Mouse (Mus musculus): ENCODE results near the gene Mkln1. TPM values are rescaled to one million over a fixed set of nuclear protein-coding genes. Genes with fewer than 3 reads are reported as not detected.

Mkln1 gene
- polyA plus RNA-seq, 1 experiment from 2014 or later: 136 TPM

GRCm38 (mm10) chr6:31519001-31519471, 120.5 kb downstream of the Mkln1 start:
- H3K9ac ChIP-seq: no peak overlapping the region
- peaks cover 24% of the 10 kb centered on the region for H3K36me3 ChIP-seq (replicated peaks; ENCODE audit: control insufficient read depth, insufficient read depth)
- no peak overlapping the region for H3K27ac ChIP-seq
- no peak for DNase-seq (ENCODE audit: low spot score)
- no peak overlapping the region for H3K4me2 ChIP-seq (replicated peaks)
- no peak overlapping the region for H3K4me3 ChIP-seq (replicated peaks; ENCODE audit: low read length)
- ATAC-seq (ENCODE audit: low FRiP score): 0 out of 2 replicates have a peak, but pooled peaks have one; percentile 59
- no peaks in the 10 kb centered on the region; the same call in 1 of the 2 replicates for H3K4me1 ChIP-seq (replicated peaks; ENCODE audit: control insufficient read depth, insufficient read depth, low read length)
- no peaks in the 10 kb centered on the region for H3K27me3 ChIP-seq (ENCODE audit: control insufficient read depth, insufficient read depth, low read length)
- no peaks in the 10 kb centered on the region for H3K9me3 ChIP-seq (ENCODE audit: control insufficient read depth, low read length)
- WGBS: 79% methylated on average over 8 of the region's 8 CpGs

- WGBS: 87% methylated on average over 7 of the region's 7 CpGs
- ATAC-seq (ENCODE audit: low FRiP score) (no peak), DNase-seq (ENCODE audit: low spot score) (no peak)
- no peaks in the 10 kb centered on the region; the same call in 1 of the 2 replicates for H3K4me1 ChIP-seq (replicated peaks; ENCODE audit: control insufficient read depth, insufficient read depth, low read length)
- H3K9ac ChIP-seq: no peak overlapping the region
- no peak overlapping the region for H3K4me3 ChIP-seq (replicated peaks; ENCODE audit: low read length)
- H3K4me2 ChIP-seq (replicated peaks): no peak overlapping the region
- H3K27me3 ChIP-seq (ENCODE audit: control insufficient read depth, insufficient read depth, low read length): no peaks in the 10 kb centered on the region
- no peak overlapping the region for H3K27ac ChIP-seq
- no peaks in the 10 kb centered on the region for H3K9me3 ChIP-seq (ENCODE audit: control insufficient read depth, low read length)
- H3K36me3 ChIP-seq (replicated peaks; ENCODE audit: control insufficient read depth, insufficient read depth): peaks cover 38% of the 10 kb centered on the region
These were observed 122.1 kb downstream of the Mkln1 start for GRCm38 (mm10) chr6:31520486-31521215.

- WGBS: 84% methylated on average over 8 of the region's 8 CpGs
- Histone ChIP-seq H3K4me2 (replicated peaks) (no peak overlapping the region), H3K27ac (no peak overlapping the region), H3K9me3 (ENCODE audit: control insufficient read depth, low read length) (no peaks in the 10 kb centered on the region), H3K4me3 (replicated peaks; ENCODE audit: low read length) (no peak overlapping the region), H3K36me3 (replicated peaks; ENCODE audit: control insufficient read depth, insufficient read depth) (peaks cover 46% of the 10 kb centered on the region), H3K27me3 (ENCODE audit: control insufficient read depth, insufficient read depth, low read length) (no peaks in the 10 kb centered on the region), H3K9ac (no peak overlapping the region), H3K4me1 (replicated peaks; ENCODE audit: control insufficient read depth, insufficient read depth, low read length) (no peaks in the 10 kb centered on the region; the same call in 1 of the 2 replicates)
- ATAC-seq (ENCODE audit: low FRiP score) (no peak), DNase-seq (ENCODE audit: low spot score) (no peak)
These were observed 123.2 kb downstream of the Mkln1 start for GRCm38 (mm10) chr6:31521491-31522355.

GRCm38 (mm10) chr6:31522478-31522877, 123.9 kb downstream of the Mkln1 start:
- Histone ChIP-seq H3K4me1 (replicated peaks; ENCODE audit: control insufficient read depth, insufficient read depth, low read length) (no peaks in the 10 kb centered on the region; the same call in 1 of the 2 replicates), H3K9me3 (ENCODE audit: control insufficient read depth, low read length) (no peaks in the 10 kb centered on the region), H3K4me2 (replicated peaks) (no peak overlapping the region), H3K27me3 (ENCODE audit: control insufficient read depth, insufficient read depth, low read length) (no peaks in the 10 kb centered on the region), H3K9ac (no peak overlapping the region), H3K4me3 (replicated peaks; ENCODE audit: low read length) (no peak overlapping the region), H3K27ac (no peak overlapping the region), H3K36me3 (replicated peaks; ENCODE audit: control insufficient read depth, insufficient read depth) (peaks cover 52% of the 10 kb centered on the region)
- no peak for ATAC-seq (ENCODE audit: low FRiP score)
- 96% methylated on average over 4 of the region's 4 CpGs for WGBS
- DNase-seq (ENCODE audit: low spot score): no peak

GRCm38 (mm10) chr6:31523039-31523438, 124.5 kb downstream of the Mkln1 start:
- DNase-seq (ENCODE audit: low spot score) (no peak), ATAC-seq (ENCODE audit: low FRiP score) (no peak)
- no peaks in the 10 kb centered on the region; the same call in 1 of the 2 replicates for H3K4me1 ChIP-seq (replicated peaks; ENCODE audit: control insufficient read depth, insufficient read depth, low read length)
- no peak overlapping the region for H3K9ac ChIP-seq
- no peak overlapping the region for H3K4me2 ChIP-seq (replicated peaks)
- 53% methylated on average over 5 of the region's 5 CpGs for WGBS
- no peaks in the 10 kb centered on the region for H3K27me3 ChIP-seq (ENCODE audit: control insufficient read depth, insufficient read depth, low read length)
- no peaks in the 10 kb centered on the region for H3K9me3 ChIP-seq (ENCODE audit: control insufficient read depth, low read length)
- peaks cover 52% of the 10 kb centered on the region for H3K36me3 ChIP-seq (replicated peaks; ENCODE audit: control insufficient read depth, insufficient read depth)
- H3K27ac ChIP-seq: no peak overlapping the region
- no peak overlapping the region for H3K4me3 ChIP-seq (replicated peaks; ENCODE audit: low read length)

- no peak overlapping the region for H3K27ac ChIP-seq
- no peaks in the 10 kb centered on the region for H3K9me3 ChIP-seq (ENCODE audit: control insufficient read depth, low read length)
- no peaks in the 10 kb centered on the region for H3K27me3 ChIP-seq (ENCODE audit: control insufficient read depth, insufficient read depth, low read length)
- H3K36me3 ChIP-seq (replicated peaks; ENCODE audit: control insufficient read depth, insufficient read depth): peaks cover 52% of the 10 kb centered on the region
- no peak overlapping the region for H3K4me2 ChIP-seq (replicated peaks)
- H3K4me3 ChIP-seq (replicated peaks; ENCODE audit: low read length): no peak overlapping the region
- WGBS: 91% methylated on average over 4 of the region's 4 CpGs
- no peaks in the 10 kb centered on the region; the same call in 1 of the 2 replicates for H3K4me1 ChIP-seq (replicated peaks; ENCODE audit: control insufficient read depth, insufficient read depth, low read length)
- no peak overlapping the region for H3K9ac ChIP-seq
- ATAC-seq (ENCODE audit: low FRiP score) (no peak), DNase-seq (ENCODE audit: low spot score) (no peak)
These were observed 125.1 kb downstream of the Mkln1 start for GRCm38 (mm10) chr6:31523657-31524056.

GRCm38 (mm10) chr6:31524121-31524520, 125.6 kb downstream of the Mkln1 start:
- DNase-seq (ENCODE audit: low spot score): no peak
- no peak for ATAC-seq (ENCODE audit: low FRiP score)
- Histone ChIP-seq H3K9me3 (ENCODE audit: control insufficient read depth, low read length) (no peaks in the 10 kb centered on the region), H3K4me2 (replicated peaks) (no peak overlapping the region), H3K9ac (no peak overlapping the region), H3K27ac (no peak overlapping the region), H3K4me3 (replicated peaks; ENCODE audit: low read length) (no peak overlapping the region), H3K36me3 (replicated peaks; ENCODE audit: control insufficient read depth, insufficient read depth) (peaks cover 52% of the 10 kb centered on the region), H3K27me3 (ENCODE audit: control insufficient read depth, insufficient read depth, low read length) (no peaks in the 10 kb centered on the region), H3K4me1 (replicated peaks; ENCODE audit: control insufficient read depth, insufficient read depth, low read length) (no peaks in the 10 kb centered on the region; the same call in 1 of the 2 replicates)
- 98% methylated on average over 13 of the region's 13 CpGs for WGBS

GRCm38 (mm10) chr6:31524647-31525046, 126.1 kb downstream of the Mkln1 start:
- no peak for ATAC-seq (ENCODE audit: low FRiP score)
- no peak overlapping the region for H3K4me2 ChIP-seq (replicated peaks)
- no peak overlapping the region for H3K27ac ChIP-seq
- peaks cover 52% of the 10 kb centered on the region for H3K36me3 ChIP-seq (replicated peaks; ENCODE audit: control insufficient read depth, insufficient read depth)
- H3K4me3 ChIP-seq (replicated peaks; ENCODE audit: low read length): no peak overlapping the region
- H3K4me1 ChIP-seq (replicated peaks; ENCODE audit: control insufficient read depth, insufficient read depth, low read length): no peaks in the 10 kb centered on the region; the same call in 1 of the 2 replicates
- H3K9ac ChIP-seq: no peak overlapping the region
- no peak for DNase-seq (ENCODE audit: low spot score)
- H3K9me3 ChIP-seq (ENCODE audit: control insufficient read depth, low read length): no peaks in the 10 kb centered on the region
- WGBS: 93% methylated on average over 8 of the region's 8 CpGs
- no peaks in the 10 kb centered on the region for H3K27me3 ChIP-seq (ENCODE audit: control insufficient read depth, insufficient read depth, low read length)

GRCm38 (mm10) chr6:31525231-31525900, 126.8 kb downstream of the Mkln1 start:
- ATAC-seq (ENCODE audit: low FRiP score) (peak; percentile 63), DNase-seq (ENCODE audit: low spot score) (peak; percentile 81)
- Histone ChIP-seq H3K36me3 (replicated peaks; ENCODE audit: control insufficient read depth, insufficient read depth) (peaks cover 48% of the 10 kb centered on the region), H3K27ac (no peak overlapping the region), H3K4me1 (replicated peaks; ENCODE audit: control insufficient read depth, insufficient read depth, low read length) (no peaks in the 10 kb centered on the region; the same call in 1 of the 2 replicates), H3K27me3 (ENCODE audit: control insufficient read depth, insufficient read depth, low read length) (no peaks in the 10 kb centered on the region), H3K9me3 (ENCODE audit: control insufficient read depth, low read length) (no peaks in the 10 kb centered on the region), H3K4me2 (replicated peaks) (no peak overlapping the region), H3K4me3 (replicated peaks; ENCODE audit: low read length) (no peak overlapping the region), H3K9ac (no peak overlapping the region)
- WGBS: 67% methylated on average over 6 of the region's 6 CpGs

Data from hindbrain, embryonic 14.5 days (tissue).